Mouse (Mus musculus) frontal cortex, postnatal 10 days (tissue): ENCODE data around the gene Hist1h1e.
A peak's percentile ranks its signal among the peaks of the same experiment; 100 is the strongest.

Experiments used
- DNase-seq, 2 experiments: peaks; one replicate each; pipeline ENCODE4 v3.0.0; 2022; ENCODE audit warnings: low spot score in 2 of 2, mixed read lengths in 1 of 2

Gene Hist1h1e

GRCm38 (mm10) chr13:23622175-23622671 is at the start of gene Hist1h1e:
Hist1h1e (minus strand) TSS chr13:23622558.
- DNase-seq: peak; percentile 77 to 82

GRCm38 (mm10) chr13:23662536-23662935 is 40.2 kb upstream of the Hist1h1e start:
- DNase-seq: no peak

DNA sequence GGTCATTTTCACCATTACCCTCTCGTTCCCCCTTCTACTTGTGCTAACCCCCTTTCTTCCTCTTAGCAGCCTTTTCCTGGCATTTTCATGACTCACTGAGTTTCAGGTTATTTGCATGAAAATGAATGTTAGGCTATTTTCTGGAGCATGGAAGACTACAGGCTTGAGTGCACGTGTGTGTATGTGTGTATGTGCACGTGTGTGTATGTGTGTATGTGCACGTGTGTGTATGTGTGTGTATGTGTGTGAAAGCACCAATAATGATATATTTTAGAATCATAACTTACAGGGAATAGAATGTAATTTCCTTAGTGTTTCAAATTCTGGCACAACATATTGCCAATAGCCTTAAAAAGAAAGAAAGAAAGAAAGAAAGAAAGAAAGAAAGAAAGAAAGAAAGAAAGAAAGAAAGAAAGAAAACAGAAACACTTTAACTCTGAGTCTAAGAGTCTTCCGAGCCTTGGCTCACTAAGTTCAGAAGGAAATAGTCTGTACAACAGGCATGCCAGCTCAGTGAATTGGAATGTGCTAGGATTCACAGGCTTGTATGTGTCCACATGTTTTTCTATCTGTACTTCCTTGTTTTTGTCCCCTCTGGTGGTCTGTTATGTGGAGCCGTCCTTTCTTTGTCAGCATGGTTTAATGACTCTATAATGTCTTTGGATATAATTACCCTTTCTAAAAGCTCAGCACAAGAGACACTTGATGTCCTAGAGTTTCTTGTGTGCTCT is 37.4 kb upstream of the Hist1h1e start:
- DNase-seq: no peak

GRCm38 (mm10) chr13:23630653-23631052 is 8.3 kb upstream of the Hist1h1e start:
- DNase-seq: no peak

DNA sequence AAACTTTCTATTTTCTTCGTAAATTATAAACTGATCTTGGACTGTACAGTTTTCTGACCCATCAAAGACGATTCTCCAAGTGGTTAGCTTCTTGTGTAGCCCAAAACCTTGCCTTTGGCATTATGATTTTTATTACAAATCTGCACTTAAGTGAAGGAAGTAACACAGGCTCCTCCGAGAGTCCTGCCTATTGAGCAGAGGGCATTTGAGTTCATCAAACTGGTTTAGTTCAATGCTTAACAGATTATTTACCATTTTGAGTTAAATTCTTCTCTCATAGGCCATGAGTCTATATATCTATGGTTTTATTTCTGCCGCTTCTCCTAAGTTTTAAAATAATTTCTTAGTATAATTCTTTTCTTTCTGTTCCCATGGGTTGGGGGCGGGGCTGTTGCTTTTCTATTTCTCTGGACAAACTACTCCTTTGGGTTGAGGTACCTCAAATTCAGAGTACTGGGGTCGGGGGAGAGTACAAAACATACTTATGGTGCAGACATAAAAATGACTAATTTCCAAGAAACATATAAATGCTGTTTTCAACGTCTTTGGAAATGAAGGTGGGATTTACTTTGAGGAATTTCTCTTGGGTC is 598 bp upstream of the Hist1h1e start:
- DNase-seq: no peak

DNA sequence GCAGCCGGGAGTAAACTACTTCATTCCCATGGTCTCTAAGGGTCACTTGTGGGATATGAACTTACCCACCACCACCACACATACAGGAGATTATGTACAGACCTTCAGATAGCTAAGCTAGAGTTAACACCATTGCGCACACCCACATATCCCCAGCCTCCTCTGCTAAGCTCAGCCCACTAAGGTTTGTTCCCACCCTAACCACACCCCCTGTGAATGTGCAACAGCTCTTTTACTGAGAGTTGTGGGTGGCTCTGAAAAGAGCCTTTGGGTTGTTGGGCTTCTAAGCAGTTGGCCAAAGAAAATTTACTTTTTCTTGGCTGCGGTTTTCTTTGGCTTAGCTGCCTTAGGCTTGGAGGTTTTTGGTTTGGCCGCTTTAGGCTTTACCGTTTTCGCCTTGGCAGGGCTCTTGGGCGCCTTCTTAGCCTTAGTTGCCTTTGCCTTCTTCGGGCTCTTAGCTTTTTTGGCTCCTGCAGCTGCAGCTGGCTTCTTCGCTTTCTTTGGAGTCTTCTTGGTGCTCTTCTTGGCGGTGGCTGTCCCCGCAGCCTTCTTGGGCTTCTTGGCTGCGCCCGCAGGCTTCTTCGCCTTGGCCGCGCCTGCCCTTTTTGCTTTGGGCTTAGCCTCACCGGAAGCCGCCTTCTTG is 705 bp downstream of the Hist1h1e start:
- peak; percentile 64 to 68 for DNase-seq

DNA sequence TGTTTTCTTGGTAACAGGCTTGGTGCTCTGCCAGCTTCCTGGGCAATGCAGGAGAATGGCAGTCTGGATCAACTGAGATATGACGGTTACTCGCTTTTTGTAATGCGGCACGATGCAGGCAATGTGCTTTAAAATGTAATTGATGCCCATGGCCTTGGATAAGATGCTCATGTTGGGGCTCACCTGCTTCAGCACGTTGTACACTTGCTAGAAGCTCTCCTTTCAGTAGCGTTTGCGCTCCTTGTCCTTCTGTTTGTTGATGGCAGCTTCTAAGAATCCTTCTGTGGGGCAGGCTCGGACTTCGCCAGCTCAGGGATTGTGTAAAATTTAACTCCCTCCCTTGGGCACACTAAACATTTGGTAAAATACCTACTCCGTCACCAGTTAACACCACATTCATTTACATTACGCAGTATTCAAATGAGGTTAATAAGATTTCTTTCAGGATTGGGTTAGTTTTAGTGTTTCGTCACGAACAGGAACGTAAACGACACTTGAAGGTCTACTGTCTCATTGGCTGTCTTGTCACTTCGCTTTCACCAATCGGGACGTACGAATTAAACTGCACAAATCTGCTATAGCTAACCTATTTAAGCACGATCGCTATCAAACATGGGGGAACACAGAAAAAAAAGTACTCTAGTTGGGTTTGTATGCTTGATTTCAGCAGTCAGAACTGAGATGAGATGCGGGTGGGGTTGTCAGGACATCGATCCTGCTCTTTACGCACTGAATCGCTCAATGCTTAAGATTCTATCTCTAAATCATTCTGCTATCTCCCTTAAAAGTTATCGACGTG is 1.4 kb downstream of the Hist1h1e start, which contains the start of gene Hist1h2be:
Gene Hist1h2be (minus strand): TSS at position 392 of the 799 bp plus-strand sequence.
- DNase-seq: peak; percentile 47 to 65

DNA sequence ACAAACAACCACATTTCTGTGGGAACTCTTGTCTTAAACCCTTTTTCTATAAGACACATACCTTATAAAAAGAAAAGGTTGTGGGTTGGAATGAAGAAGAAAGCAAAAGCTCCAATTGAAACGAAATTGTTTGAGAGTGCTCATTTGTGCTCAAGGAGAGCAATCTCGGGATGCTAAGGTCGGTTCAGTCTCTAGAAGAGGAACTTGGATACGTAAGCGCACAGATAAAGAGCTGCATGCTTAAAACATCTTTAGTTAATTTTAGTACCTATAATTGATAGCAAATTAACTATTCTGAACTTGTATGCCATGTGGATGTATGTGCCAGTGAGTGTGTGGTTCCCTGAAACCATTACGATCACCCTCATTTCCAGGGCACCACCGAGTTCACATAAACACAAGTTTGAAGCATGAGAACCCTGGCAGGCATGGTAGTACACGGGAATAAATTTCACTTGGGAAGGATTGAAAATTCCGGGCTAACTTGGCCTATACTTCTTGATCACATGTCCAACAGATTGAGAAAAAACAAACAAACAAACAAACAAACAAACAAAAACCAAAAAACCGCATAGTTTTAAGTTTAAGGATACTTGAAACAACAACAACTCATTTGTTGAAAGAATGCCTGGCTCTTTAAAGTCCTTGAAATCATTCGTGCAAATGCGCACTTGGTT is 2.2 kb downstream of the Hist1h1e start:
- DNase-seq: no peak

DNA sequence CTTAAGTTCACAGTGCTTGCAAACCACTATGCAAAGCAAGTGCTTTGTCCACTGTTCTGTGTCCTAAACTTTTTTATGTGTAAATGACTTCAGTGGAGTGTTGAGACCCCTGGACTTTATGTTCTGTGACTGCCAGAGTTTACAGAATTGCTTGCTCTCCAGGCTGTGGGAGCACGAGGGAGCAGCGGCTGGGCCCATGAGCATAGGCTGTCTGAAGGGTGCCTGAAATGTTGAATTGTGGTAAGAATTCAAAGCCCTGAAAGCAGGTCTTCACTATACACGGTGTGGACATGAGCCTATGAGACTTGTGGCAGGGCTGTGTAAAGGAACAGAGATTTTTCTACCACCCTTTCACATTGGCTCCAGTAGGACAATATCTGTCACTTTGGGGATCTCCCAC is 10.7 kb downstream of the Hist1h1e start:
- DNase-seq: no peak

- no peak for DNase-seq
Observed at GRCm38 (mm10) chr13:23610393-23610792, 12.0 kb downstream of the Hist1h1e start.

DNA sequence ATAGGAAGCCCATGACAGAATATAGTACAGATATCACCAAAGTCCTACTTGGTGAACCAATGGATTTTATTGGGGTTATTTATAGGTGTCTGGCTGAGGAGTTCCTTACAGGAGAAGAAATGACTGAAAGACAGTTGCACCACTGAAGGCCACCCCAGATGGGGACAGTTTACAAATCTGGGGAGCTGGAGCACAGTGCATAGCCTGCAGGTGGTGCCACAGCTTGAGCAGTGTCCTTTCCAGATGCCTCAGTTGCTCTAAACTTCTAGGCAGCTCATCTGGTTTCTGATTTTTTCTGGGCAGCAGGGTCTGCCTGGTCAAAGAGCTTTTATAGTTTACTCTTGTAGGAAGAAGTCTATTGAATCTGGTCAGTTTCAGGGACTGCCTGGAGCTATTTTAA is 12.5 kb downstream of the Hist1h1e start:
- no peak for DNase-seq

GRCm38 (mm10) chr13:23609209-23609608 is 13.1 kb downstream of the Hist1h1e start:
- DNase-seq: no peak

DNA sequence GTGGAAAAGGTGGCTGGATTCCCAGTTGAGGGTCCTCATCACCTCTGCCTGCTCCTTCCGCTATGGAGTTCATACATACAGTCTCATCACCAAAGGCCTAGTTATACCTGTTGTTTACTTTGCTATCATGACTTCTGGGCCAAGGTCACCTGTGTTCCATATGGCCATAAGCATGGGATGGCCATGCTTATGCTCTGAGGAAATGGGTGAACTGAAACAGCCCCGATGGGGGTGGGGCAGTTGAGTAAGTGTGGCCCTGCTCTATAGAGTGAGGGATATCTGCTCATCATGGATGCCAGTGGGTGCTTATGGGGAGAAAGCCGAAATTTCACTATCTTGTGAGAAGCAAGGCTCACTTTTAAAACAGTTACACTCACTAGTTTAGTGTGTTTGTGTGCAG is 17.3 kb downstream of the Hist1h1e start:
- DNase-seq: no peak

GRCm38 (mm10) chr13:23604452-23604851 is 17.9 kb downstream of the Hist1h1e start:
- no peak for DNase-seq

DNA sequence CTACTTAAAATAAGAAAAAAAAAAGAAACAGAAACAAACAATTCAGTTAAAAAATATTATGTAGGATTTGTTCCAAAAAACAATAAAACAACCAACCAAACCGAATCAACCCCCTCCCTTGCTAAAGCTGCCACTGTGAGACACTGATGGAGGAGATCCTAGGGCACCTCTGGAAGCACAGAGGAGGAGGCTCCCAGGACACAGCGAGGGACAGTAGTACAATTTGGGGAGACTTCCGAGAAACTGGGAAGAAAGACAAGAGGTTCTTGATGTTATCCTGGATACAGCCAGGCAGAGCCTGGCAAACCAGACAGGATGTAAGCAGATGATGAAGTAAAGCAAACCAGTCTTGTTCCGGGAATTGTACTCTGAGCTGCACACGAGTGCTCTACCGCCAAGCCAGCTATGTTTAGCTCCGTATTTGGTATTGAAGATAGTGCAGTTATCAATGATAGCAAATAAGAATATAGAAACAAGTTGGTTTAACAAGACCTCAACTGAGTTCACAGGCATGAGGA is 19.1 kb downstream of the Hist1h1e start:
- DNase-seq: no peak

GRCm38 (mm10) chr13:23597957-23598356 is 24.4 kb downstream of the Hist1h1e start:
- DNase-seq: peak in 1 of 2 experiments; percentile 67

DNA sequence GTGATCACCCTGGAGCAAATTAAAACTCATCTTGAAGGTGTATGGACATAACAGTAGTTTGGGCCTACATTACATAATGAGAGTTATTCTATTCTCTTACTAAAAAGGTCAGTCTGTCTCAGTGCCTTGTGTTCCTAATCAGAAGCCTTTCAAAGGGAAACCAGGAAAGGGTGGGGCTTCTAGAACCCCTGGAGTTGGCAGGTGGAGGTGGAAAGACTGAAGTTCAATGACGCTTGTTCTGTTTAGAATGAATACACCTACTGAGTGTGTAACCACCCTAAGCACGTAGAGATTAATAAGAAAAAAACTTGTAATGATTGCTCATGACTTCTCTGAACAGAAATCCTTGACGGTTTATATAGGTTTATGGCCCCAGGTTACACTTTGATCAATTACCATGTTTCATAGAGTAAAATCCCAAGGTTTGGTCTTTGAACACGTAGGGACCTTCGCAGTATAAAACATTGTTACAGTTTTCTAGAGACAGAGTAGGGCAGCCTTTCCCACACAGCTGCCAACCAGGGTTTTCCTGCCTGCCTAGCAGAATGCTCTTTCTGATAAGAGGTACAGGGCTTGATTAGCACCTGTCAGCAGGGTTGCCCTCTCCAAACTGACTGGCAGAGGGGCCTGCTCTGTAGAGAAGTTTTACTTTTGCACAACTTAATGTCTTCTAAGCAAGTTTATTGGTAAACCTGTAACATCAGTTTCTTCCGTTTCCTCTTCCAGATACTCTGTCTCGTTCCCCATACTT is 26.6 kb downstream of the Hist1h1e start:
- DNase-seq: no peak

GRCm38 (mm10) chr13:23595185-23595584 is 27.2 kb downstream of the Hist1h1e start:
- DNase-seq: no peak

GRCm38 (mm10) chr13:23593051-23593770 is 29.1 kb downstream of the Hist1h1e start:
- DNase-seq: no peak

- no peak for DNase-seq
Observed at GRCm38 (mm10) chr13:23592614-23593013, 29.7 kb downstream of the Hist1h1e start.
